Mouse (Mus musculus) heart, adult 10 weeks (tissue): ENCODE measurements around the gene Prr5l. TPM values are rescaled to one million over a fixed set of nuclear protein-coding genes. Genes with fewer than 3 reads are reported as not detected.

Source experiments
- polyA plus RNA-seq: library from polyadenylated mRNA; stranded (reverse); fragments of 350-450 nt; fragmentation: Illumina TruSeq; extraction: RNeasy Lipid Tissue Mini Kit (QIAGEN cat#74804); gene quantifications from one replicate; pipeline ENCODE4 v1.2.3, GENCODE M21; 2014; ENCODE audit warnings: low read depth, low replicate concordance

The Prr5l gene
- polyA plus RNA-seq = 1.0 TPM

GRCm38 (mm10) chr2:101882998-101883397, at the start of gene Prr5l:
TSS of gene Prr5l (minus strand) at chr2:101883027.

GRCm38 (mm10) chr2:101885768-101886438, 3.1 kb upstream of the Prr5l start, which contains the start of gene Commd9:
TSS of gene Commd9 (plus strand) at chr2:101886247.

GRCm38 (mm10) chr2:101678236-101679021, 204.4 kb downstream of the Prr5l start, which contains the start of gene Traf6:
TSS of gene Traf6 (plus strand) at chr2:101678429.

Other genes with a start within 250 kb of the Prr5l start
- gene Rag1, start 233.5 kb downstream of the Prr5l start, polyA plus RNA-seq = not detected
- 115 TPM for gene B230118H07Rik, start 233.5 kb downstream of the Prr5l start, polyA plus RNA-seq
- gene Traf6, start 204.6 kb downstream of the Prr5l start, polyA plus RNA-seq = 8.0 TPM
- 25.9 TPM for gene Commd9, start 3.2 kb upstream of the Prr5l start, polyA plus RNA-seq